In the genomic region with DNA sequence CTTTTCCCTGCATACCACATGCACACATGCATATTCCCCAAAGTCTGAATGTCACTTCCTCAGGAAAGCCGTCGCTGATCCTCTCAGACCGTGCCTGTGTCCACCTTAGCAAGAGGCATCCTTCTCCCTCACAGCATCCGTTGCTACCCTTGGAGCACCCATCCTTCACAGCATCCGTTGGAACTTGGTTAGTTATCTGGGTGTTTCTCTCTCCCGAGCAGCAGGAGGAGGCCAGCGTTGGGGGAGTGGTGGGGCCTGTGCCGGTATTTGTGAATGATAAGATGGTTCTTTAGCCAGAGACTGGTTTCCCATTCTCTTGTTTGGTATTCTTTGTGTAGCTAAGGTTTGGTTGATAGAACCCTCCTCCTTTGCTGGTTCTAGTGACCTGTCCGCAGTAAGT, we compare ENCODE assay signal across 9 mouse cellular contexts. TPM values are rescaled to one million over a fixed set of nuclear protein-coding genes. Genes with fewer than 3 reads are reported as not detected.
A peak's percentile ranks its signal among the peaks of the same experiment; 100 is the strongest.
DNase-seq lines count a peak whose midpoint lies in the region; ATAC-seq and TF ChIP-seq lines count a peak whose summit lies in the region.
"Had no signal": no experiment of that assay in that cellular context is flagged by ENCODE, and none has a peak within 500 bp of the region (broad histone marks: within the 10 kb centered on the region; RNA-seq: fewer than 3 reads in every experiment).

No protein-coding gene starts in this region.

- TF ChIP-seq POLR2A in ES-Bruce4 (IDR thresholded peaks at IDR 0.05; ENCODE audit: insufficient read depth, low read length), result no peak

- H3K9ac ChIP-seq in hindbrain, embryonic 12.5 days, result no peak overlapping the region
- no peak overlapping the region for H3K9ac ChIP-seq in hindbrain, embryonic 16.5 days (ENCODE audit: low read depth, low read length)
- no peak overlapping the region for H3K9ac ChIP-seq in ES-Bruce4 (ENCODE audit: low read depth, poor library complexity, severe bottlenecking)
- H3K9ac ChIP-seq in embryonic facial prominence, embryonic 13.5 days, result 0 out of 2 replicates have a peak overlapping the region, but pooled peaks have one; percentile 32
- peak overlapping the region; percentile 58 for H3K9ac ChIP-seq in liver, embryonic 11.5 days (ENCODE audit: low read depth, low read length)

- TF ChIP-seq EP300 in ES-Bruce4 (IDR thresholded peaks at IDR 0.05; ENCODE audit: insufficient read depth, low read depth, low read length), result no peak

- ATAC-seq in hindbrain, embryonic 12.5 days (ENCODE audit: low FRiP score), result no peak
- ATAC-seq in hindbrain, embryonic 16.5 days, result no peak
- no peak for ATAC-seq in embryonic facial prominence, embryonic 13.5 days (ENCODE audit: insufficient number of reproducible peaks, insufficient read depth, low FRiP score, low TSS enrichment, low read depth)
- peak; percentile 77 for ATAC-seq in liver, embryonic 11.5 days (replicated peaks; ENCODE audit: low FRiP score)

- no peaks in the 10 kb centered on the region for H3K9me3 ChIP-seq in hindbrain, embryonic 12.5 days (replicated peaks)
- no peaks in the 10 kb centered on the region for H3K9me3 ChIP-seq in hindbrain, embryonic 16.5 days (ENCODE audit: control insufficient read depth, low read length)
- H3K9me3 ChIP-seq in ES-Bruce4 (replicated peaks; ENCODE audit: control insufficient read depth, insufficient read depth, low read length, poor library complexity, severe bottlenecking), result no peaks in the 10 kb centered on the region
- no peaks in the 10 kb centered on the region for H3K9me3 ChIP-seq in embryonic facial prominence, embryonic 13.5 days
- no peaks in the 10 kb centered on the region for H3K9me3 ChIP-seq in liver, embryonic 11.5 days (ENCODE audit: control insufficient read depth, low read length)

- H3K4me3 ChIP-seq in hindbrain, embryonic 12.5 days, result no peak overlapping the region
- no peak overlapping the region for H3K4me3 ChIP-seq in hindbrain, embryonic 16.5 days (ENCODE audit: low read length)
- no peak overlapping the region for H3K4me3 ChIP-seq in ES-Bruce4 (ENCODE audit: low read depth, low read length)
- H3K4me3 ChIP-seq in embryonic facial prominence, embryonic 13.5 days, result no peak overlapping the region
- H3K4me3 ChIP-seq in liver, embryonic 11.5 days (ENCODE audit: low read depth, low read length), result peak overlapping the region; percentile 31

- TF ChIP-seq CTCF in ES-Bruce4 (IDR thresholded peaks at IDR 0.05; ENCODE audit: low read depth, low read length), result no peak

- H3K27me3 ChIP-seq in hindbrain, embryonic 12.5 days, result no peaks in the 10 kb centered on the region
- no peaks in the 10 kb centered on the region for H3K27me3 ChIP-seq in hindbrain, embryonic 16.5 days (replicated peaks; ENCODE audit: control insufficient read depth, insufficient read depth, low read length)
- H3K27me3 ChIP-seq in ES-Bruce4 (ENCODE audit: control insufficient read depth, insufficient read depth, low read length, poor library complexity, severe bottlenecking), result no peaks in the 10 kb centered on the region
- H3K27me3 ChIP-seq in embryonic facial prominence, embryonic 13.5 days, result no peaks in the 10 kb centered on the region
- no peaks in the 10 kb centered on the region for H3K27me3 ChIP-seq in liver, embryonic 11.5 days (replicated peaks; ENCODE audit: control insufficient read depth, insufficient read depth, low read length)

- 0 out of 2 replicates have a peak overlapping the region, but pooled peaks have one; percentile 1 for H3K27ac ChIP-seq in hindbrain, embryonic 12.5 days
- H3K27ac ChIP-seq in hindbrain, embryonic 16.5 days (ENCODE audit: low read depth, low read length), result no peak overlapping the region
- H3K27ac ChIP-seq in ES-Bruce4 (ENCODE audit: insufficient read depth, low read length), result peak overlapping the region; percentile 83
- H3K27ac ChIP-seq in embryonic facial prominence, embryonic 13.5 days, result peak overlapping the region; percentile 92
- H3K27ac ChIP-seq in liver, embryonic 11.5 days (ENCODE audit: low read depth, low read length), result peak overlapping the region; percentile 98

- DNase-seq in liver, embryonic 11.5 days (ENCODE audit: low spot score), result peak; percentile 59
- DNase-seq in adrenal gland, postnatal 10 days, result no peak
- no peak for DNase-seq in right cerebral cortex, adult 18-20 months
- no peak for DNase-seq in layer of hippocampus, postnatal 36 days
- DNase-seq: cerebellum, adult 9-11 months had no signal

- H3K36me3 ChIP-seq in hindbrain, embryonic 12.5 days, result peaks cover 9% of the 10 kb centered on the region; the same call in 1 of the 2 replicates
- no peaks in the 10 kb centered on the region for H3K36me3 ChIP-seq in hindbrain, embryonic 16.5 days (ENCODE audit: control insufficient read depth, insufficient read depth, low read length)
- no peaks in the 10 kb centered on the region for H3K36me3 ChIP-seq in ES-Bruce4 (ENCODE audit: control insufficient read depth, insufficient read depth, low read length, poor library complexity, severe bottlenecking)
- peaks cover 12% of the 10 kb centered on the region for H3K36me3 ChIP-seq in embryonic facial prominence, embryonic 13.5 days
- H3K36me3 ChIP-seq in liver, embryonic 11.5 days (ENCODE audit: control insufficient read depth, insufficient read depth, low read length), result peaks cover 5% of the 10 kb centered on the region; the same call in 1 of the 2 replicates

- WGBS in hindbrain, embryonic 12.5 days, result 87% methylated on average over 9 of the region's 9 CpGs
- 76% methylated on average over 9 of the region's 9 CpGs for WGBS in hindbrain, embryonic 16.5 days
- 87% methylated on average over 9 of the region's 9 CpGs for WGBS in embryonic facial prominence, embryonic 13.5 days
- 26% methylated on average over 9 of the region's 9 CpGs for WGBS in liver, embryonic 11.5 days

- H3K4me1 ChIP-seq in hindbrain, embryonic 12.5 days, result peaks cover 48% of the 10 kb centered on the region
- H3K4me1 ChIP-seq in hindbrain, embryonic 16.5 days (ENCODE audit: control insufficient read depth, insufficient read depth, low read depth, low read length), result peaks cover 28% of the 10 kb centered on the region
- H3K4me1 ChIP-seq in ES-Bruce4 (ENCODE audit: control insufficient read depth, insufficient read depth, low read length), result peaks cover 20% of the 10 kb centered on the region
- peaks cover 37% of the 10 kb centered on the region for H3K4me1 ChIP-seq in embryonic facial prominence, embryonic 13.5 days
- peaks cover 81% of the 10 kb centered on the region for H3K4me1 ChIP-seq in liver, embryonic 11.5 days (replicated peaks; ENCODE audit: control insufficient read depth, insufficient read depth, low read length)

- H3K4me2 ChIP-seq in hindbrain, embryonic 12.5 days (replicated peaks), result no peak overlapping the region
- no peak overlapping the region for H3K4me2 ChIP-seq in hindbrain, embryonic 16.5 days (ENCODE audit: low read length)
- H3K4me2 ChIP-seq in embryonic facial prominence, embryonic 13.5 days, result no peak overlapping the region
- peak overlapping the region; percentile 70 for H3K4me2 ChIP-seq in liver, embryonic 11.5 days

RNA-seq across cellular contexts. Expression of gene Gm10277, which starts 2.7 kb away (rescaled TPM):
- polyA plus RNA-seq in hindbrain, embryonic 12.5 days (2016; fragmentation: Nextera tagmentation; extraction: Ambion mirVana), result 2.7 and 2.9 TPM in 2 replicates
- polyA plus RNA-seq in hindbrain, embryonic 16.5 days (2015; fragmentation: Nextera tagmentation; extraction: Ambion mirVana), result 1.6 and 1.7 TPM in 2 replicates
- not detected in 2 replicates for polyA plus RNA-seq in ES-Bruce4 (2011; ENCODE audit: insufficient read depth, insufficient read length, low read depth, missing spikeins)
- polyA plus RNA-seq in embryonic facial prominence, embryonic 13.5 days (2015; fragmentation: Nextera tagmentation; extraction: Ambion mirVana), result 1.8 TPM in 2 replicates
- 1.5 and 2.0 TPM in 2 replicates for polyA plus RNA-seq in liver, embryonic 11.5 days (2014; fragmentation: Nextera tagmentation; extraction: Ambion mirVana)
- not detected for total RNA-seq in adrenal gland, postnatal 10 days (2021)
- not detected for total RNA-seq in layer of hippocampus, postnatal 36 days (2021)

RNA-seq across cellular contexts. Expression of gene Myo18a, which starts 21.8 kb away (rescaled TPM):
- polyA plus RNA-seq in hindbrain, embryonic 12.5 days (2016; fragmentation: Nextera tagmentation; extraction: Ambion mirVana), result 55.9 and 58.9 TPM in 2 replicates
- 35.1 and 44.0 TPM in 2 replicates for polyA plus RNA-seq in hindbrain, embryonic 16.5 days (2015; fragmentation: Nextera tagmentation; extraction: Ambion mirVana)
- 59.6 and 62.7 TPM in 2 replicates for polyA plus RNA-seq in ES-Bruce4 (2011; ENCODE audit: insufficient read depth, insufficient read length, low read depth, missing spikeins)
- 28.4 and 34.0 TPM in 2 replicates for polyA plus RNA-seq in embryonic facial prominence, embryonic 13.5 days (2015; fragmentation: Nextera tagmentation; extraction: Ambion mirVana)
- polyA plus RNA-seq in liver, embryonic 11.5 days (2014; fragmentation: Nextera tagmentation; extraction: Ambion mirVana), result 37.1 and 38.3 TPM in 2 replicates
- 10 to 100 TPM; 53.9 to 80.1 TPM for total RNA-seq in adrenal gland, postnatal 10 days (2021)
- total RNA-seq in layer of hippocampus, postnatal 36 days (2021), result 100 to 1,000 TPM; 136 to 158 TPM

RNA-seq across cellular contexts. Expression of gene Cryba1, which starts 59.8 kb away (rescaled TPM):
- polyA plus RNA-seq in hindbrain, embryonic 12.5 days (2016; fragmentation: Nextera tagmentation; extraction: Ambion mirVana), result 2.8 and 3.5 TPM in 2 replicates
- 0.20 and 0.21 TPM in 2 replicates for polyA plus RNA-seq in hindbrain, embryonic 16.5 days (2015; fragmentation: Nextera tagmentation; extraction: Ambion mirVana)
- not detected in 2 replicates for polyA plus RNA-seq in ES-Bruce4 (2011; ENCODE audit: insufficient read depth, insufficient read length, low read depth, missing spikeins)
- polyA plus RNA-seq in embryonic facial prominence, embryonic 13.5 days (2015; fragmentation: Nextera tagmentation; extraction: Ambion mirVana), result 1.1 TPM in 1 of 2 replicates, not detected in the other
- not detected in 2 replicates for polyA plus RNA-seq in liver, embryonic 11.5 days (2014; fragmentation: Nextera tagmentation; extraction: Ambion mirVana)
- total RNA-seq in adrenal gland, postnatal 10 days (2021), result not detected
- not detected for total RNA-seq in layer of hippocampus, postnatal 36 days (2021)

Comparison
In these comparisons a context has a peak if more than half of its experiments do, and no peak if none do; other contexts are left out.
1. H3K9ac ChIP-seq: peak in embryonic facial prominence, embryonic 13.5 days (single experiment) and liver, embryonic 11.5 days (single experiment); none in hindbrain, embryonic 12.5 days (single experiment), hindbrain, embryonic 16.5 days (single experiment) and ES-Bruce4 (single experiment).